Mouse (Mus musculus) left cerebral cortex, postnatal 10 days (tissue): ENCODE measurements around the gene Ndrg4. TPM values are rescaled to one million over a fixed set of nuclear protein-coding genes. Genes with fewer than 3 reads are reported as not detected.

Experiments used
- DNase-seq, 2 experiments: peaks; one replicate each; pipeline ENCODE4 v3.0.0; 2021 to 2022; ENCODE audit warnings: low spot score in 2 of 2, mixed read lengths in 1 of 2; ENCODE audit errors: extremely low spot score in 1 of 2
- intact Hi-C: fragments of 180-260 bp; cut with DNase I; formaldehyde crosslinking; loops from one replicate; pipeline ENCODE4 v1.15.1; 2025
- total RNA-seq, 2 experiments: library from RNA; stranded (reverse); gene quantifications; 2 replicates each; pipeline ENCODE4 v1.2.3; 2021

Gene Ndrg4
- total RNA-seq, 2 experiments from 2014 or later, result 1,340 to 1,419 TPM

- intact Hi-C loops, result no loop called here
- no peak for DNase-seq
Measured at GRCm38 (mm10) chr8:95671861-95672260, 4.9 kb upstream of the Ndrg4 start.

GRCm38 (mm10) chr8:95672811-95673210 lies 4.0 kb upstream of the Ndrg4 start:
- no peak for DNase-seq
- intact Hi-C loops, result no loop called here

- intact Hi-C loops, result no loop called here
- DNase-seq, result peak in 1 of 2 experiments; percentile 61
Measured at GRCm38 (mm10) chr8:95677591-95678023, 827 bp downstream of the Ndrg4 start.

GRCm38 (mm10) chr8:95678024-95678611 lies 1.3 kb downstream of the Ndrg4 start:
- peak in 1 of 2 experiments; percentile 71 for DNase-seq
- intact Hi-C loops, result no loop called here

- peak; percentile 72 to 79 for DNase-seq
- intact Hi-C loops, result no loop called here
Measured at GRCm38 (mm10) chr8:95688073-95688672, 11.4 kb downstream of the Ndrg4 start.

- intact Hi-C loops, result no loop called here
- no peak for DNase-seq
Measured at GRCm38 (mm10) chr8:95690929-95691541, 14.3 kb downstream of the Ndrg4 start.

GRCm38 (mm10) chr8:95694631-95695030 lies 17.9 kb downstream of the Ndrg4 start:
- DNase-seq, result peak in 1 of 2 experiments; percentile 62
- intact Hi-C loops, result no loop called here

GRCm38 (mm10) chr8:95696661-95697060 lies 19.9 kb downstream of the Ndrg4 start:
- intact Hi-C loops, result loop anchor here (2.0 kb wide), 1 partner anchor 96 kb away; no protein-coding TSS in a partner anchor

GRCm38 (mm10) chr8:95697128-95697527 lies 20.3 kb downstream of the Ndrg4 start:
- intact Hi-C loops, result loop anchor here (2.0 kb wide), 1 partner anchor 96 kb away; no protein-coding TSS in a partner anchor
- DNase-seq, result peak; percentile 84 to 89

More at GRCm38 (mm10) chr8:95696661-95697060, 19.9 kb downstream of the Ndrg4 start:
- no peak for DNase-seq

GRCm38 (mm10) chr8:95698179-95698578 lies 21.4 kb downstream of the Ndrg4 start:
- no peak for DNase-seq
- intact Hi-C loops, result no loop called here

GRCm38 (mm10) chr8:95700282-95700681 lies 23.5 kb downstream of the Ndrg4 start:
- intact Hi-C loops, result no loop called here
- peak; percentile 60 to 86 for DNase-seq

GRCm38 (mm10) chr8:95701809-95702208 lies 25.0 kb downstream of the Ndrg4 start:
- DNase-seq, result peak in 1 of 2 experiments; percentile 45
- intact Hi-C loops, result no loop called here

- DNase-seq, result peak; percentile 92 to 95
- intact Hi-C loops, result no loop called here
Measured at GRCm38 (mm10) chr8:95702480-95703446, 26.0 kb downstream of the Ndrg4 start.

GRCm38 (mm10) chr8:95703461-95704260 lies 26.9 kb downstream of the Ndrg4 start:
- intact Hi-C loops, result no loop called here
- peak; percentile 83 to 90 for DNase-seq

GRCm38 (mm10) chr8:95704538-95704937 lies 27.8 kb downstream of the Ndrg4 start:
- intact Hi-C loops, result no loop called here
- DNase-seq, result peak in 1 of 2 experiments; percentile 34

- DNase-seq, result no peak
- intact Hi-C loops, result no loop called here
Measured at GRCm38 (mm10) chr8:95709579-95709978, 32.8 kb downstream of the Ndrg4 start.

- intact Hi-C loops, result loop anchor here (10.0 kb wide), 2 partner anchors 226 to 366 kb away; no protein-coding TSS in a partner anchor
- DNase-seq, result no peak
Measured at GRCm38 (mm10) chr8:95711029-95711428, 34.2 kb downstream of the Ndrg4 start.

GRCm38 (mm10) chr8:95712395-95712794 lies 35.6 kb downstream of the Ndrg4 start:
- intact Hi-C loops, result loop anchor here (10.0 kb wide), 2 partner anchors 228 to 368 kb away; no protein-coding TSS in a partner anchor
- no peak for DNase-seq
